Mouse (Mus musculus) ES-E14 (cell line): ENCODE data around the gene Mst1.

Source experiments
- CHD2 ChIP-seq: IDR thresholded peaks from 2 replicates; pipeline ENCODE4 v1.6.1; 2014; ENCODE audit warnings: mild to moderate bottlenecking, low read depth, low read length, inconsistent platforms
- HCFC1 ChIP-seq: IDR thresholded peaks from 2 replicates; pipeline ENCODE4 v1.6.1; 2012; ENCODE audit warnings: low read length, inconsistent platforms, borderline replicate concordance; ENCODE audit not compliant: insufficient read depth
- MAFK ChIP-seq: IDR thresholded peaks from 2 replicates; pipeline ENCODE4 v1.6.1; 2014; ENCODE audit warnings: mild to moderate bottlenecking, low read depth, low read length, inconsistent platforms; ENCODE audit not compliant: insufficient read depth
- ZC3H11A ChIP-seq: IDR thresholded peaks from 2 replicates; pipeline ENCODE4 v1.6.1; 2012; ENCODE audit warnings: low read depth, mild to moderate bottlenecking, inconsistent platforms, low read length, borderline replicate concordance

DNA sequence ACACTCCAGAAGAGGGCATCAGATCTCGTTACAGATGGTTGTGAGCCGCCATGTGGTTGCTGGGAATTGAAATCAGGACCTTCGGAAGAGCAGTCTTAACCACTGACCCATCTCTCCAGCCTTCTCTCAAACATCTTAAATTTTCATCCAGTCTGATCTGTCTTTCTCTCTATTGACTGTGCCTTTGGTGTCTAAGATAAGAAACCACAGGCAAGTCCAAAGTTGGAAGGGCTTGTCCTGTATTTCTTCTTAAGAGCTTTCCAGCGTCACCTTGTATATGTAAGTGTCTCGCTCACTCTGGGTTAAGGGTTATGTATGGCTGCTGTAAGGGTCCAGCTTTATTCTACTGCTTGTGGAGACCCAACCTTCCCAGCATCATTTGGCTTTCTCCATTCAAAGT lies 51.3 kb downstream of the Mst1 start:
- TF ChIP-seq ZC3H11A = no peak
- no peak for TF ChIP-seq HCFC1
- TF ChIP-seq CHD2 = no peak
- no peak for TF ChIP-seq MAFK
